Mouse (Mus musculus): ENCODE measurements around the gene Fmo1. TPM values are rescaled to one million over a fixed set of nuclear protein-coding genes. Genes with fewer than 3 reads are reported as not detected.
"Not testable (repeated sequence)": the region's sequence is repeated elsewhere in the genome, so short reads cannot be mapped to it uniquely, and the experiment has no call there.

Fmo1 gene
- total RNA-seq, 2 experiments from 2014 or later = not detected

GRCm38 (mm10) chr1:162805011-162805410, 61.4 kb downstream of the Fmo1 start:
- ATAC-seq (ENCODE audit: poor library complexity, severe bottlenecking) = no peak

DNA sequence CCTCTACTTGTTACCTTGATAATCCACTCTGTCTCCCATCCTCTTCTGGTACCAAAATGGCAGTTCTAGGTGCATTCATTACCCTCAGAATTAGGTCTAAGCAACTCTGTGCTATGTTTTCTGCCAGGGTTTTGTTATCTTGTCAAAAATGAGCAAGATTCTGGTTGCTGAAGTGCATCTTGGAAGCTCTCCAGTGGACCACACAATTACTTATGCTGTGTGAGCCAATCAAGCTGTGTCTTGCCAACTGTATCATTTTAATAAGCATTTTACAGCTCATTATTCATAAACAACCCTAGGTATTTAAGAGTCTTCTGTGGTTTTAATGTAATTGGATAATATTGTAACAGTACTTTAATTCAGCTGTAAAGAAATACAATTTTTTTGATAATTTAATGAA, 70.0 kb downstream of the Fmo1 start:
- ATAC-seq (ENCODE audit: poor library complexity, severe bottlenecking) = no peak

DNA sequence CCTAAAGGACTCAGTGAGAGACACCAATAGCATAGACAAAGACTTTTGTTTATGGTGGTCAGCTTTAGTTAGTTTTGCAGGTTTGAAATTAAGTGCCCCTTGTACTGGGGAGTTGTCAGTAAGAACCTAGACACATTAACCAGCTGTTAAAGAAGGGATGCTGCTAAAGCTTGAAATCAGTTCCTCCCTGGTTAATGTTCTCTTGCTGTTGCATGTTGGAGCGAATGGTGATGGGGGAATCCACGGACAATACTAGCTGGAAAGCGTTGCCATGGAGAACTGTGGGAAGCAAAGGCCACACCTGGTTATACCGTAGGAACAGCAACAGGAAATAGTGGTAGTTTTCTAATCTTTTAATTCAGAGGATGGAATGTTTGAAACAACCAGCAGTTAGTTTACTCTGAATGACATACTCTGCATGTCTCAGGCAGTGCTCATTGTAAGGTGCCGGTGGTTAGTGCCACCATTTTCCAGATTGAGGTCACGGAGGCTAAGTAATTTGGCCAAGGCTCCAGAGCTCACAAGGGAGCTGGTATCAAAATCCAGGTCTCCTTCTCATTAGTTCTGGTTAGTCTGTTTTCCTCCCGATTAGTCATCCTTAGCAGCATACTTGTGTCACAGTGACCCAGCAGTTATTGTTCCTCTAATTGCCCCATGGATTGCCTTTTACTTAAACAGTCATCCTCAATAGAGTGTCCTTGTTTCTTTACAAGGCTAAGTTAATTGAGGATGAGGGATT, 73.9 kb downstream of the Fmo1 start:
- ATAC-seq (ENCODE audit: poor library complexity, severe bottlenecking) = no peak

- no peak for ATAC-seq (ENCODE audit: poor library complexity, severe bottlenecking)
These were observed 81.2 kb downstream of the Fmo1 start for GRCm38 (mm10) chr1:162785222-162785621.

DNA sequence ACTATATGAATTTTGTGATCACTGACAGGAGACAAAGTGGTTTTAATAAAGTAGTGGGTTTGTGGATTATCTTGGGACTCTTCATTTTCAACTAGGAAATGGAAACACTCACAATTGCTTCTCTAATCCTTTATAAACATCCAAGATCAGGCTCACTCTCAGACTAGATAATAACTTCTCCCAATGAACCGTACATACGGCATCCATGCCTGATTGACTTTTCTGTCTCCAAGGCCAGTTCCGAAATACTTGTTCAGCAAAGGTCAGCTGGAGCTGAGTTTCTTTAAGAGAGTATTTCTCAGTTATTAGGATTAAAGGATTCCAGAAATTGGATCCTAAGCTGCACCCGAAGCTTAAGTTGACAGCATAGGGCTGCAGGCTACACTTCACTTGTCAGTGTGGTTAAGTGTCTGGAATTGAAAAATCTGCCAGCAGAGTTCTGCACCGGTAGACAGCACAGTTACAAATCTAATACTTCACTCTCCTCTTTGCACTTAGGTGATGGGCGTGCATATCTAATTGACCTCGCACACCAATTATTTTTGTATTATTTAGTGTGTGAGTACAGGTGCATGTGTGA, 82.7 kb downstream of the Fmo1 start:
- no peak for ATAC-seq (ENCODE audit: poor library complexity, severe bottlenecking)

DNA sequence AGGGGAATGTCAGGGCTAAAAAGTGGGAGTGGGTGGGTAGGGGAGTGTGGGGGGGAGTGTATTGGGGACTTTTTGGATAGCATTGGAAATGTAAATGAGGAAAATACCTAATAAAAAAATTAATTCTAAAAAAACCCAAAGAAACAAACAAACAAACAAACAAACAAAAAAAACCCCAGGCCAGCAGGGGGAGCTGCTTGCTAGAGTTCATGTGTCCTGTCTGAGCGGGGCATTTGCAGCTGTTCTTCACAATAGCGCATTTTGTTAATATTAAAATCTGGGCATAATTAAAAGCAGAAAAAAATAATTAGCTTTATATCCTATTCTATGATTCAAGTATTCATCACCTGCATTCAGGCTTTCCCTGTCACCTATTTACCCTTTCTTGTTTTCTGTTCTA, 85.4 kb downstream of the Fmo1 start:
- ATAC-seq (ENCODE audit: poor library complexity, severe bottlenecking) = not testable (repeated sequence)

Other genes with a start within 250 kb of the Fmo1 start
- gene Myoc, start 227.5 kb downstream of the Fmo1 start, total RNA-seq (2015) = not detected in 2 replicates
- not detected in 2 replicates for gene Myoc, start 227.5 kb downstream of the Fmo1 start, total RNA-seq (2017)
- not detected in 2 replicates for gene Myocos, start 208.4 kb downstream of the Fmo1 start, total RNA-seq (2015)
- gene Myocos, start 208.4 kb downstream of the Fmo1 start, total RNA-seq (2017) = not detected in 2 replicates
- 175 and 178 TPM in 2 replicates for gene Prrc2c, start 126.1 kb downstream of the Fmo1 start, total RNA-seq (2015)
- 84.4 and 125 TPM in 2 replicates for gene Prrc2c, start 126.1 kb downstream of the Fmo1 start, total RNA-seq (2017)
- not detected in 2 replicates for gene Fmo4, start 52.6 kb downstream of the Fmo1 start, total RNA-seq (2015)
- gene Fmo4, start 52.6 kb downstream of the Fmo1 start, total RNA-seq (2017) = not detected in 2 replicates
- 0.16 TPM in 1 of 2 replicates, not detected in the other for gene Fmo2, start 32.1 kb upstream of the Fmo1 start, total RNA-seq (2015)
- not detected in 2 replicates for gene Fmo2, start 32.1 kb upstream of the Fmo1 start, total RNA-seq (2017)
- gene Fmo6, start 70.9 kb upstream of the Fmo1 start, total RNA-seq (2015) = not detected in 2 replicates
- not detected in 2 replicates for gene Fmo6, start 70.9 kb upstream of the Fmo1 start, total RNA-seq (2017)
- not detected in 2 replicates for gene Fmo3, start 117.9 kb upstream of the Fmo1 start, total RNA-seq (2015)
- gene Fmo3, start 117.9 kb upstream of the Fmo1 start, total RNA-seq (2017) = not detected in 2 replicates
- gene Mroh9, start 219.1 kb upstream of the Fmo1 start, total RNA-seq (2015) = not detected in 2 replicates
- gene Mroh9, start 219.1 kb upstream of the Fmo1 start, total RNA-seq (2017) = not detected in 2 replicates